Mouse (Mus musculus) kidney, postnatal 0 days (tissue): ENCODE data around the gene Gm20388. TPM values are rescaled to one million over a fixed set of nuclear protein-coding genes. Genes with fewer than 3 reads are reported as not detected.
A peak's percentile ranks its signal among the peaks of the same experiment; 100 is the strongest.

Experiments used
- ATAC-seq: fragments of 200-750 bp; cut with Nextera tagmentation; replicated peaks from 2 replicates; pipeline ENCODE4 v1.8.0; 2017; ENCODE audit warnings: low read depth, moderate number of reproducible peaks, moderate TSS enrichment, moderate library complexity; ENCODE audit not compliant: low FRiP score
- DNase-seq: peaks from one replicate; pipeline ENCODE4 v3.0.0-alpha.2; 2016; ENCODE audit warnings: low spot score
- H3K27ac ChIP-seq: fragments of 300-500 bp; sonication (generic); 2 replicates; pipeline ENCODE4 v1.5.1; 2014; ENCODE audit warnings: mild to moderate bottlenecking
- H3K27me3 ChIP-seq: fragments of 300-500 bp; sonication (generic); 2 replicates; pipeline ENCODE4 v1.6.1; 2014; ENCODE audit warnings: low read length, mixed read lengths; ENCODE audit not compliant: insufficient read depth
- H3K36me3 ChIP-seq: fragments of 300-500 bp; sonication (generic); 2 replicates; pipeline ENCODE4 v1.6.1; 2014; ENCODE audit warnings: low read length, mixed read lengths; ENCODE audit not compliant: insufficient read depth
- H3K4me1 ChIP-seq: fragments of 300-500 bp; sonication (generic); replicated peaks from 2 replicates; pipeline ENCODE4 v1.6.1; 2014; ENCODE audit warnings: antibody characterized with exemption, low read length, mixed read lengths; ENCODE audit not compliant: insufficient read depth
- H3K4me2 ChIP-seq: fragments of 300-500 bp; sonication (generic); 2 replicates; pipeline ENCODE4 v1.6.1; 2014; ENCODE audit warnings: mild to moderate bottlenecking, low read length, moderate library complexity, mixed read lengths
- H3K4me3 ChIP-seq: fragments of 300-500 bp; sonication (generic); replicated peaks from 2 replicates; pipeline ENCODE4 v1.5.1; 2014; ENCODE audit warnings: low read depth, low read length
- H3K9ac ChIP-seq: fragments of 300-500 bp; sonication (generic); 2 replicates; pipeline ENCODE4 v1.6.1; 2014; ENCODE audit warnings: low read depth, low read length
- H3K9me3 ChIP-seq: fragments of 300-500 bp; sonication (generic); replicated peaks from 2 replicates; pipeline ENCODE4 v1.6.1; 2016; ENCODE audit warnings: low read length, inconsistent platforms, mixed read lengths
- CTCF ChIP-seq: IDR thresholded peaks from 2 replicates; pipeline ENCODE4 v1.5.1; 2016; ENCODE audit warnings: antibody characterized with exemption, low read depth, mild to moderate bottlenecking, moderate library complexity
- WGBS: fragments of 180-500 bp; shearing (Covaris S2); extraction: QIAGEN DNeasy Blood & Tissue Kit; methylation state at CpG from one replicate; pipeline ENCODE4 v1.1.7; 2014; 5-methylcytosine and 5-hydroxymethylcytosine counted together
- polyA plus RNA-seq: library from polyadenylated mRNA; unstranded; fragments of >200 nt; fragmentation: Nextera tagmentation; extraction: Ambion mirVana; gene quantifications from 2 replicates; pipeline ENCODE4 v1.2.1, GENCODE M21; 2015

The Gm20388 gene
- polyA plus RNA-seq, 1 experiment from 2014 or later, result not detected

DNA sequence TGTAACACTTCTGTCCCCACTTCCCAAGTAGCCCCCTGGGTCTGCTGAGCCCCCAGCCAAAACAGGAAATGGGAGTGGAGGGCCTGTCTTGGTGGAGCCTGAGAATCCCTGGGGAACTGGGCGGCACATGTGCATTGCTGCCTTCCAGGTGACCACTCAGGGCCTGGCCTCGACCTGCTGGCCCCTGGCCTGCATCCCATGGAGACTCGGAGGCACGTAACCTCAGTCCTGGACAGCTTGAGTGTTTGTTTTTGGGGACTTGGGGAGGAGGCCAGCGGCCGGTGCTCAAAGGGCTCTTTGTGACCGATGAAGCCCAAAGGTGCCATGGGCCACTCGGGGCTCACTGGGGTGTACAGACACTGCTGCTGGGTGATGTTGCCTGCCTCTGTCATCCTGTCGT is 636.9 kb downstream of the Gm20388 start:
- no peak overlapping the region for H3K9ac ChIP-seq
- no peak overlapping the region for H3K27ac ChIP-seq
- H3K4me2 ChIP-seq, result no peak overlapping the region
- no peaks in the 10 kb centered on the region for H3K36me3 ChIP-seq
- peaks cover 75% of the 10 kb centered on the region for H3K4me1 ChIP-seq
- DNase-seq (no peak), ATAC-seq (no peak)
- 56% methylated on average over 9 of the region's 9 CpGs for WGBS
- no peaks in the 10 kb centered on the region for H3K27me3 ChIP-seq
- no peak overlapping the region for H3K4me3 ChIP-seq
- no peak for TF ChIP-seq CTCF
- no peaks in the 10 kb centered on the region for H3K9me3 ChIP-seq

DNA sequence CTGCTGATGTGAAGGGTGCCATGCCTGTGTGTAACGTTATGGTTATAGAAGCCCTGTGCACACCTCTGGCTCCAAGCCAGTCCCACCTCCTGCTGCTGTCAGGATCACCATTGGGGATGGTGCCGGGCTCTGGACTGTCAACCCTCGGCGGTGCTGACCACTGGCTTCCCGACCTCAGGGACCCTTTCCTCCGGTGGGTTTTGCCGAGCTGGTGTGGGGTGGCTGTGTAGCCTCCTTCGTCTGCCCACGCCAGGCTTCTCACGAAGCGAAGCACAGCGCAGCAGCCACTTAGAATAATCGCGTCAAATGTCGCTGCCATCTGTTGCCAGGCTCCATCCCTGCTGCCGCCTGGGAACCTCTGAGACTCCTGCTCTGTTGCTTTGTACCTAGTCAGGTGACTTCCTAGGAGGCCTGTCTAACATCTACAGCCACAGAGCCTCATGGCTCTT is 637.7 kb downstream of the Gm20388 start:
- no peak for TF ChIP-seq CTCF
- peaks cover 68% of the 10 kb centered on the region for H3K4me1 ChIP-seq
- no peak for ATAC-seq

DNA sequence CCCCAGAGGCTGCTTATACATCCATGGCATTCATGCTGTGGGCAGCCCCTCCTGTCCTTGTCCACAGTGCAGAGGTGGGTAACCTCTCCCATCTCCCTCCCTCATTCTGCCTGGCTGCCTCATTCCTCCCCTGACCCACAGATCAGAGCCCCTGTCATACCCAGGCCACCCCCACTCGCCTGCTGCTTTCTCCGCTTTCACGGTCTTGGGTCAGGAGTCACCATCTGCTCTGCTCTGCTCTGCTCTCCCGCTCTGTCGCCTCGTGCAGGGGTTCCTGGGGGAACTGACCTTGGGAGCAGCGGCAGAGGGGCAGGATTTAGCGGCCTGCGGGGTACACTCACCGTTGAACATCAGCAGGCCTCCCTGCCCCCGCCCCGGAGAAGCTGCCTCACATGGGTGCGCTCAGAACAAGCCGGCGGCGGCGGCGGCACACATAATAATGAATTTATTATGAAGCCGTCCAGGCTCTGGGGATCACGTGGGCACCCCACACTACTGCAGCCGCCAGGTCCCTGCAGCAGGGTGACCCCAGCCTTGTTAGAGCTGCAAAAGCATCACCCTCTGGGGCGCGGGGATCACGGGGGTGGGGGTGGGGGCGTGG is 638.8 kb downstream of the Gm20388 start:
- 13% methylated on average over 25 of the region's 25 CpGs for WGBS
- Histone ChIP-seq H3K4me2 (peak overlapping the region; percentile 27), H3K4me3 (no peak overlapping the region), H3K36me3 (0 out of 2 replicates have a peak, but pooled peaks cover under 1% of the 10 kb centered on the region), H3K27me3 (no peaks in the 10 kb centered on the region), H3K27ac (no peak overlapping the region), H3K4me1 (peaks cover 61% of the 10 kb centered on the region), H3K9me3 (no peaks in the 10 kb centered on the region), H3K9ac (peak overlapping the region; percentile 0; the same call in 1 of the 2 replicates)
- TF ChIP-seq CTCF, result no peak
- DNase-seq, result peak; percentile 88
- ATAC-seq, result peak; percentile 55

More for the DNA sequence above, 637.7 kb downstream of the Gm20388 start:
- Histone ChIP-seq H3K27me3 (no peaks in the 10 kb centered on the region), H3K27ac (no peak overlapping the region), H3K4me3 (no peak overlapping the region), H3K36me3 (no peaks in the 10 kb centered on the region), H3K9me3 (no peaks in the 10 kb centered on the region), H3K9ac (no peak overlapping the region), H3K4me2 (no peak overlapping the region)
- WGBS, result 52% methylated on average over 16 of the region's 16 CpGs
- DNase-seq, result no peak

DNA sequence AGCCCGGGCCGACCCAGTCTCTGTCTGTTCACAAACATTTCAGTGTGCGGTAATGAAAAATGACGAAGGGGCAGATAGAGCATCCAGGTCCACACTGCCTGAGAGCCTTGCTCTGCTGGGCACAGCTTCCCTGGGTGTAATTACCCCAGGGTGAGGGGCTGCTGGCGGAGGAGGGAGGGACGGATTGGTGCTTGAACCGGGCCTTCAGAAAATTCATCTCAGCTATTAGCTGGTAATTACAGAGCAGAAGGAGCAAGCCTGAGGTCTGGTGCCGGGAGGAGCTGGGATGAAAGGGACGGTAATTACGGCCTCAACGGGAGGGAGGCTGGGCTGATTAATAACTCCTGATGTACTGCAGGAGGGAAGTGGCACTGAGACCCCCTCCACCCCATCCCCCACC is 639.3 kb downstream of the Gm20388 start:
- 16% methylated on average over 11 of the region's 11 CpGs for WGBS
- Histone ChIP-seq H3K27me3 (no peaks in the 10 kb centered on the region), H3K9ac (peak overlapping the region; percentile 0; the same call in 1 of the 2 replicates), H3K4me3 (no peak overlapping the region), H3K4me2 (peak overlapping the region; percentile 27), H3K9me3 (no peaks in the 10 kb centered on the region), H3K27ac (no peak overlapping the region), H3K4me1 (peaks cover 61% of the 10 kb centered on the region), H3K36me3 (peaks cover 5% of the 10 kb centered on the region; the same call in 1 of the 2 replicates)
- TF ChIP-seq CTCF, result no peak
- ATAC-seq (peak; percentile 12; the same call in 1 of the 2 replicates), DNase-seq (no peak)

DNA sequence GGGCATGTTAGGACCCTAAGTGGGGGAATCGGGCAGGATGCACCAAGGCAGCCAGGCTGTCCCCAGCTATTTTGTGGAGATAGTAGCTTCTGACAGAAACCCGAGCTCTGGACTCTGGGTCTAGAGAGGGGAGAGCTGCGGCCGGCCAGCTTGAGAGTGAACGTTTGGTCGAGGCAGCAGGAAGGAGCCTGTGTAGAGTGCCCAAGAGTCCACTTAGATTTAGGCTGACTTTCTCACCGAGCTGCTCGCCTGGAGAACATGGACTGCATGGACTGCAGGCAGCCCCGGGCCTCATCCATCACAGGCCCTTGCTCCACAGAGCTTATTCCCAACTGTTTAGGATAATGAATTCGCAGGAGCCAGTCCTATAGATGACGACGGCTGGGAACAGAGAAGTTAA is 639.8 kb downstream of the Gm20388 start:
- no peak for DNase-seq
- 23% methylated on average over 12 of the region's 12 CpGs for WGBS
- TF ChIP-seq CTCF, result no peak
- H3K4me2 ChIP-seq, result no peak overlapping the region
- ATAC-seq, result no peak
- no peak overlapping the region; the same call in 1 of the 2 replicates for H3K27ac ChIP-seq
- peaks cover 6% of the 10 kb centered on the region; the same call in 1 of the 2 replicates for H3K36me3 ChIP-seq
- H3K4me3 ChIP-seq, result no peak overlapping the region
- H3K4me1 ChIP-seq, result peaks cover 56% of the 10 kb centered on the region
- H3K9me3 ChIP-seq, result no peaks in the 10 kb centered on the region
- H3K27me3 ChIP-seq, result no peaks in the 10 kb centered on the region
- no peak overlapping the region for H3K9ac ChIP-seq

DNA sequence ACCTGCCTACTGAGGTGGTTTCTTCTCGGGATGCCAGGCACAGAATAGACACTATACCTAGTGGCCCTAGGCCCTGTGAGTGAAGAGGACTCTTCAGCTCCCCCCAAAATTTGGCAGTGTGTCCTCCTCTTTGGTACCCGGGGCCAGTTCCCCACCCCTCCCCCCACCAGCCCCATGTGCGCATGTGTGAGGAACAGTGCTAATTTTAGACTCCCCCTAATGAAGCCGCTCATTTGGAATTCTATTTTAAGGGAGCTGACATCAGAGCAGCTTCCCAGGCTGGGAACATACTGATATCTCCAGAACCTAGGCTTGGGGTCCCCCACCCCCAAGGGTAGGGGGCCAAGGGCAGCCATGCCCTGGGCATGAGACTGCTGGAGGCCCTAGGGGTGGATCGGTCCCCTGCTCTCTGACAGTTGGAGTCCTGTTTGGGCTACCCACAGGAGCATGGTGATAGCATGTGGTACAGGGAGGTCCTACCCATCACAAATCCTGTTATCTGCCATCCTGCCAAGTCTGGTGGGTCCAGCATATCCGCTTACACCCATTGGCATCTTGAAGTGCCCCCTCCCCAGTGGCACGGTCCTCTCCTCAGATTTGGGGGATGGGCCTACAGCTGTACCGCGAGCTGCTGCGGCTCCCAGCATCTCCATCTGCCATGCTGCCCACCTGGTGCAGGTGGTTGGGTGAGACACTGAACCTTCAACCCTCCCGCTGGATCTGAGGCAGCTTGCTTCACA is 640.5 kb downstream of the Gm20388 start:
- Histone ChIP-seq H3K27ac (no peak overlapping the region), H3K4me1 (peaks cover 49% of the 10 kb centered on the region), H3K36me3 (peaks cover 6% of the 10 kb centered on the region; the same call in 1 of the 2 replicates), H3K27me3 (no peaks in the 10 kb centered on the region), H3K9ac (no peak overlapping the region), H3K4me3 (no peak overlapping the region), H3K9me3 (no peaks in the 10 kb centered on the region), H3K4me2 (no peak overlapping the region)
- WGBS, result 75% methylated on average over 11 of the region's 11 CpGs
- no peak for DNase-seq
- no peak for ATAC-seq
- TF ChIP-seq CTCF, result no peak
